Mouse (Mus musculus): ENCODE results near the gene Hid1.

Hid1 gene

DNA sequence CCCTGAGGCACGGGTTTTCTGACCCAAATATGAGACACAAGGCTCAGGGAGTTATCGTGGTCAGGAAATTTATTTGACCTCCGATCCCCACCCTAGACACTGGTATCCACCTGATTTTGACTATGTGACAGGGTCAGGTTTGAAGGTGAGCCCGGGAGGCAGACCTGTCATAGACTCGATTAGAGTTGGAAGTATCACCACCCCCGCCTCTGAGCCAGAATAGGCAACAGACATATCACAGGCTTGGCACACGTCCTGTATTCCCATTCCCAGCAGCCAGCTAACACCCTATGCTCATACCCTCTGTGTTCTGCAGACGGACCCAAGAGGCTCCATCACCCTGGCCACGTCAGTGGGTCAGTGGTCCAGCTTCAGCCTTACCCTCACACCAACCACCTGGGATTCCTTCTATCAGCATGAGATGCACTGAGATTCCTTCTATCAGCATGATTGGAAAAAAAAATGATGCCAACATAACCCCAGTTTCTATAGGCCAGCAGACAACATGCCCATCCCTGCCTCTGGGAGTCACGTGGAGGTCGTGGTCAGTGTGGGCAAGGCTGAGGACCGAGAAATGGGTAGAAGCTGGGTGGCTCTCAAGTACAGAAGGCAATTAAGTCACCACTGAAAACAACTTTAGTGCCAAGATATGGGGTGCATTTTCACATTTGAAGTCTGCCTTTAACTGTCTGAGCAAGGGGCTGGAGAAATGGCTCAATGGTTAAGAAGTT, 7.3 kb upstream of the Hid1 start:
- DNase-seq (ENCODE audit: low read depth, low spot score): no peak

DNA sequence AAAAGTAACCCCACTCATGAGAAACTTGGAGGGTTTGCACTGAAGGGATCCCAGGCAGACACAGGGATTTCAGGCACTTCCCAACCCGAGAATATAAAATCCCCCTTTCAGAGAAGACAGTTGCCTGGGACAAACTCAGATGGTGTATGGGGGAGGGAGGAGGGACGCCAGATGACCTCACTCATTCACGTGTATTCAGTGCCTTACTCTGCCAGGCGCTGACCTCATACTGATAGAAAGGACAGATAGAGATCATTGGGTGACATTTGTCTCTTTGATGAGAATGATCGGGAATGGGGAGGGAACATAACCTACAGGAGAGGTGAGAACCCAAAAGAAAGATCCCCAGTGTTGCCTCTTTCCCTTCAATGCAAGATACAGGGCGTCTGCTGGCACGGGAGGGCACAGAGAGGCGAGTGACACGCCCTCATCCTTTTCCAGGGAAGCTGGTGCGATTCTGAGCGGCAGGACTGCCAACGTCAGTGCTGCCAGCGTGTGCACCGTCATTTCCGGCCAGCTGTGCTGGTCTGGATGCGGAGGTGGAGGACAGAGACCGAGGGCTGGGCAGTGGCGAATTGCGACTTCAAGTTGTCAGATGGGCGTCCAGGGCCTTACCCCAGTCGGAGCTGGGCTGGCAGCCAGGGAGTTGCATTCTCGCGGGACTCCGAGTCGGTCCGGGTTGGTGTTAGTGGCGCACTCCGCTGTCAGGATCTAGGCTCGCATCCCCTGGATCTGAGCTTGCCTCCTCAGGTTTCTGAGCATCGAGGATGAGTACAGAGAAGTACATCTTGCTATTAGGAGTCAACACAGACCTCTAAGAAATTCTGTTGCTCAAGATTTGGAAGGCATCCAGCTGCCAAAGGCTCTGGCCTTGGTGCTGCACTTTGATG, 6.5 kb upstream of the Hid1 start:
- DNase-seq (ENCODE audit: low read depth, low spot score): no peak

DNA sequence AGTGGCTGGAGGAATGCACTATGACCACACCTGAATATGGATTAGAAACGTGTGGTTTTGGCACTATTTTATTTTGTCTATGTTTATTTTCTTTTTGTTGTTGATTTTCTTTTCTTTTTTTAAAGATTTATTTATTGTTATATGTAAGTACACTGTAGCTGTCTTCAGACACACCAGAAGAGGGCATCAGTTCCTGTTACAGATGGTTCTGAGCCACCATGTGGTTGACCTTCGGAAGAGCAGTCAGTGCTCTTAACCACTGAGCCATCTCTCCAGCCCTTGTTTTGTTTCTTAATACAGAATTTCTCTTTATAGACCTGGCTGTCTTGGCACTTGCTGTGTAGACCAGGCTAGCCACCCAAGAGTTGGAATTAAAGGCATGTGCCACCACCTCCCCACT, 5.2 kb upstream of the Hid1 start:
- no peak for DNase-seq (ENCODE audit: low read depth, low spot score)

DNA sequence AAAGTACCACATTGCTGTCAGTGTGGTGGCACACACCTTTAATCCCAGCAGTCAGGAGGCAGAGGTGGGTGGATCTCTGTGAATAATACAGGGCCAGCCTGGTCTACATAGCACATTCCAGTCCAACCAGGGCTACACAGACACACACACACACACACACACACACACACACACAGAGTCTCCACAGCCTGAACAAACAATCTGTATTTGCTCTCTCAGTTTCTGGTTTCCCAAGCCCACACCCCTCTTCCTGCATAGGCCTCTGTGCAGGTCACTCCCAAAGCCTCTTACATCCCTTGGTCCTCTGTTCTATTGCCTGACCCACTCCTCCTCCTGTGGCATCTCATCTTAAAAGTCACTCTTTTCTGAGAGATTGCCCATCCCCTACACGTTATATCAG, 4.5 kb upstream of the Hid1 start:
- no peak for DNase-seq (ENCODE audit: low read depth, low spot score)

DNA sequence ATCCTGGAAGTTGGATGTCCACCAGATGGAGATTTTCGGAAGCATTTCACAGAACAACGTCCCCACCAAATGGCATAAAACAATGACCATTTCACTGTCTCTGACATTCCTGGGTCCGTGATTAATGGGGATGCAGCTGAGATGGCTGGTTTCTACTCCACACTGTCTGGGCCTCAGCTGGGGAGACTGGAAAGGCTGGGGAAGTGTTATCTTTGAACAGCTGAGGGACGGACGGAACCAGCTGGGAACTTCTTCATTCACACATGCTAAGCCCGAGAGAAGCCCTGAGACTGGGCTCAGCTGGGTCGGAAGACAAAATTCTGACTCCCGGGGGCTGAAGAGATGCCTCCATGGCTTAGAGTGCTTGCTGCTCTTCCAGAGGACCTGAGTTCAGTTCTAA, 3.8 kb upstream of the Hid1 start:
- no peak for DNase-seq (ENCODE audit: low read depth, low spot score)

DNA sequence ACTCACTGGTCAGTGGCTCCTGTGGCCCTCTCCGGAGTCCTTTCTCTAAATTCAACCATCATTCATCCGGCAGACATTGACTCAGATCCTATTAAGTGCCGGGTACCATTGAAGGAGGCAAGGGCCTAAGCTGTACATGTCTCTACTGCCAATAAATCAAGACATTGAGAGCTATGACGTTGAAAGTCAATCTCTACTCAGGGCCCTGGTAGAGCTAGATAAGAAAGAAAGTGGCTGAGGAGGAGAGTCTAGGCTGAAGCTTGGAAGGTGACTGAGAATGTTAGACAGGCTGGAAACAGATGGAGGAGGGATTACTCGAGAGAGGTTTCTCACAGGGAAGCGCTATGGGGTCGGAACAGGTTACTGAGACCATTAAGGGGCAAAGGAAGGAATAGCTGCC, 2.8 kb upstream of the Hid1 start:
- DNase-seq (ENCODE audit: low read depth, low spot score): no peak

DNA sequence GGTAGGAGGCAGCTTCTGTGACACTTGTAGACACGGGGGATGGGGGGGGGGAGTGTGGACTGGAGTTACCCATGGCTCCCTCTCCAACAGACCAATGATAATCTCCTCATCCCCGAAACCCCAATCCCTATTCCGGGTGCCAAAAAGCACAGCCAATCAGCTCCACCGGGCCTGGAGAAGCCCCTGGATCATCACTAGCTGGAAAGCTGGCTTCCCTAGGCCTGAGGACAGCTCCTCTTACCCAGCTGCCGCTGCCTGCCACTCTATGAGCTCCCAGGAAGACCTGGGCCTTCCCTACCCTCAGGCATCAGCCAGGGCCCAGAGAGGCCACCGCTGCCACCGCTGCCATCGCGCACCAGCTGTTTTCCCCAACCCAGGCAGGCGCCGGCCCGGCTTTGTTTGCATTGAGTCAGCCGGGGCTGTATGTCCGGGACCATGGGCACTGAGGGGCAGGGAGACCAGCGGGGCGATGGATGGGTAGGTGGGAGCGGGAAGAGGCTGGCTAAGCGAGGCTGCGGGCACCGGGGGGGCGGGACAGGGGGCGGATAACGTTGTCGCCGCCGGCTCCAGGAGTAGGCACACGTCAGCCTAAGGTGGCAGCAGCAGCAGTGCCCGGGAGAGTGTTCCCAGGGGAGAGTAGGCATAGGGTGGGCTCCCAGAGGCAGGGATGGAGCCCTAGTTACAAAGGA, 706 bp downstream of the Hid1 start:
- DNase-seq (ENCODE audit: low read depth, low spot score): no peak

DNA sequence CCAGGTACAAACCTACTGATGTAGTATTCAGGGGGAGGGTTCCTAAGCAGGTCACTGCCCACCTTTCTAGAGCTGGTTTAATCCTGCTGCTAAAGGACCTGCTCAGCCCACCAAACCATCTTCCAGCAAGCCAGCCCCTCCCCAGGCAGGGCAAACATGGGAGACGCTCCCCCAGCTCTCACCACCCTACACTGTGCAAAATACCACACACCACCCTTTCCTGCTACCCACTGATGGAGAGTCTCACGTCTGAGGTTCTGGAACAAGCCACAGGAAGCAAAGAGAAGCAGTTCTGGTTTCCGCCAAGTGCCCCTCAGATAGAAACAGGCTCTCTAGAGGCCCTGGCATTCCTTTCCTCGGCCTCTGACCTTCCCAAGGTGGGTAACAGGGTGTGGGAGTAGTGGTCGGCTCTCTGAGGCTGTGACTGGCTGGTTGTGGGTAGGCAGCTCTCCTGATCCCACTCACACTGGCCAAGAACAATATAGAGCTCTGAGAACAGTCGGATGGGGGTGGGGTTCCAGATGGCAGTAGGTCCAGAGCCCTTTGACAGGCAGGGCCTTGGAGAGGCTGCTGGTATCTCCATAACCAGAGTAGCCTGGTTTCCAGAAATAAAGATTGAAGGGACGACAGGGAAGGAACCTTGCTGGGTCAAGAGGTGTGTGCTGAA, 1.4 kb downstream of the Hid1 start:
- DNase-seq (ENCODE audit: low read depth, low spot score): no peak

DNA sequence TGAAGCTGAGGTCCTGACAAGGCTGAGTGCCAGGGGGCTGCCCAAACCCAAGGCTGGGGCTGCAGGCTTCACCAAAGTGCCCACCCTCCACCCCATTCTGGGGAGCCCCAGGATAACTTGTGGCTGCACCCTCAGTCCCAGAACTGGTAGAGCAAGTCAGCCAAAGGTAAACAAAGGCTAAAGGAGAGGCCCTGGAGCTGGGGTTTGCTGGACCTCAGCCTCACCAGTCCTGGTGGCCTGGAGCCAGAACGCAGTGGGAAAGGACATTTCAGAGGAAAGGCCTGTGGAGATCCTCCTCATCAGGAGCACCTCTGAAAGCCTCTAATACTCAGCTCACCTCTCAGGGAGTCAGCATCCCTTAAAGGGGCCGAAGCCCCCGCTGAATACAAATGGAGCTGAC, 3.4 kb downstream of the Hid1 start:
- DNase-seq (ENCODE audit: low read depth, low spot score): no peak

DNA sequence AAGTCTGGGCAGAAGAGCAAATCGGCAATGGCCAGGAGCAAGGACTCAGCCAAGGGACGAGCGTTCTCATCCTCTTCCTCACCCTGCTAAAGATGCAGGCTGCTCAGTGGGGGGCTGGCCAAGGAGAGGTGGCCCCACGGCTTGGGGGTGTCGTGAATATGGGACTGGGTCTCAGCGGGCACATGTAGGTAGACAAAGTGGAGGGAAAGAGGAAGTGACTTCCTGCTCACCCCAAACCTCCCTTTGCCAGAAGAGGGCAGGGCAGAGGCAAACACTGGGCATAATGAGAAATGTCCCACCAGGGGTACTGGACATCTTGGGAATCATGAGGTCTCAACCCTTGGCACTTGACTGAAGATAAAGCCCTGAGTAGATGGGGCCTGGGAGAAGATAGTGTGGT, 7.8 kb downstream of the Hid1 start:
- no peak for DNase-seq (ENCODE audit: low read depth, low spot score)

DNA sequence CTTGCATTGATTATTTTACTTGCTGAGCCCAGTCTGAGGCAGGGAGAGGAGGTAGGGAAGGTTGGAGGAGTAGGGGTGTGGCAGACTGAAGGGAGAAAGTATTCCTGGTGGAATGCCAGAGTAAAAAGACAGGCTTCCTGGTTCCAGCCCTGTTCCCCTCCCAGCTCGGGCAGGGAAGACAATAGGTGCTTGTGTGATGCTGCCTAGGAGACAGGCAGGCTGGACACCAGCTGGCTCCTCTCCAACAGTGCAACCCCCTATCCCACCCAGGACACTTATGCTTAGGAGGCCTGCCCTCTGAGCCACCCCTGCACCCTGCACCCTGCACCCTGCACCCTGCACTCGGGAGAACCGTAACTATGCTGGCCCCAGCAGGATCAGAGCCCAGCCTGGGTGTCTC, 8.3 kb downstream of the Hid1 start:
- peak; percentile 80 for DNase-seq (ENCODE audit: low read depth, low spot score)

DNA sequence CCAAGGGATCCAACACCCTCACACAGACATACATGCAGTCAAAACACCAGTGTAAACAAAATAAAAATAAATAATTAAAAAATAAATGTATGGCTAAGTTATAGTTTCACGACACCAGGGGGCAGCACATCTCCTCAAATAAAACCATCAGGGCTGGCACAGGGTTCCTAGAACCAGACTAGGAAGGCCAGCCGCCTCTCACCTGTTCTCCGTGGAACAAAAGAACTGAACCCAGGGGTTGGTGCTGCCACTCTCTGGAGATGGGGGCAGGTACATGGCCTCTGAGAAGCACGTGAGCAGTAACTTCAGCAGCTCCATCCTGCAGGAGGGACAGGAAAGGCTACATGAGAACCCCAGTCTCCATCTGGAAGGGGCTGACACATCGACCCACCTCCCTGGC, 9.1 kb downstream of the Hid1 start:
- DNase-seq (ENCODE audit: low read depth, low spot score): peak; percentile 73

DNA sequence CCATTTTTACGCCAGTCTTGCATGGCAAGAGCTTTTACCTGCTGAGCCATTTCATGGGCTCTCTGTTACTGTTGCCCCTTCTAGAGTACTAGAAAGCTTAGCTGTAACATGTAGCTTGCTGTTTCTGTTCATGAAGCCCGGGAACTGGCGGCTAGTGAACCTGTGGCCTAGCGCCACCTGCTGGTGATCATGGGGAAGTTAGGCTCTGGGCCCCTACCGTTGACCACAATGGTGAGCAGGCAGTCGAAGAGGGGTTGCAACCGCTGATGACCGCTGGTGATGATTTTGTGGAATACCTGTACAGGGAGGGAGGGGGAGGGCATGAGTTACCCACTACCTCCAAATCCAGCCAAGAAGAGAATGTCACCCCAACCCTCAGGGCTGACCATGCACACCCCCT, 13.4 kb downstream of the Hid1 start:
- DNase-seq (ENCODE audit: low read depth, low spot score): peak; percentile 84

DNA sequence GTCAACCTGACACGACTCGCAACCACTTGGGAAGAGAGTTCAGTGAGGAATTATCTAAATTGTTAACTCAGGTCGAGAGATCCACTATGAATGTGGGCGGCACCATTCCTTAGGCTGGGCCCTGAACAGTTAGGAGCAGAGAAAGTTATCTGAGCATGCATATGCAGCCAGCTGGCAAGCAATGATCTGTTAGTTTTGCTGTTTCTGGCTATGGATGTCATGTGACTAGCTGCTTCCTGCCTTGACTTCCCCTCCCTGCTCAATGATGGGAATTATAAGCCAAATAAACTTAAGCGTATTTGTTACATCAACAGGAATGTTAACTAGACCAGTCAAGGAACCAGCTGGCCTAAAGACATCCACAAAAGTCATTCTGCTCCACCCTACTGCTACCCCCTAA, 14.2 kb downstream of the Hid1 start:
- DNase-seq (ENCODE audit: low read depth, low spot score): no peak

DNA sequence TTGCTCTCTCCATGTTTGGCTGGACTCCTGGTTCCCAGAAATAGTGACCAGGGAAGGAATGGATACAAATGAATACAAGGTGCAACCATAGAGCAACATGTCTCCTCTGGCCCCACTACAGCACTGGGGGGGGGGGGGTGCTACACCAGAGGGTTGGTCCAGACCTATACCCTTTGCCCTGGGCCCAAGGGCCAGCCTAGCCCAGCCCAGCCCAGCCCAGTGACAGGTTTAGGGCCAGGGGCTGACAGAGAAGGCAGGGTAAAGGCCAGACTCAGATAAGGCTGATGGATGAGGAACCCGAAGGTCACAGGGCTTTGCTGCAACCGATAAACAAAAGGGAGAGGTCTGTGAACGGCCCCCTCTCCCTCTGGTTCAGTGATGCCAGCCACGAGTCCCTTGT, 17.6 kb downstream of the Hid1 start:
- no peak for DNase-seq (ENCODE audit: low read depth, low spot score)

DNA sequence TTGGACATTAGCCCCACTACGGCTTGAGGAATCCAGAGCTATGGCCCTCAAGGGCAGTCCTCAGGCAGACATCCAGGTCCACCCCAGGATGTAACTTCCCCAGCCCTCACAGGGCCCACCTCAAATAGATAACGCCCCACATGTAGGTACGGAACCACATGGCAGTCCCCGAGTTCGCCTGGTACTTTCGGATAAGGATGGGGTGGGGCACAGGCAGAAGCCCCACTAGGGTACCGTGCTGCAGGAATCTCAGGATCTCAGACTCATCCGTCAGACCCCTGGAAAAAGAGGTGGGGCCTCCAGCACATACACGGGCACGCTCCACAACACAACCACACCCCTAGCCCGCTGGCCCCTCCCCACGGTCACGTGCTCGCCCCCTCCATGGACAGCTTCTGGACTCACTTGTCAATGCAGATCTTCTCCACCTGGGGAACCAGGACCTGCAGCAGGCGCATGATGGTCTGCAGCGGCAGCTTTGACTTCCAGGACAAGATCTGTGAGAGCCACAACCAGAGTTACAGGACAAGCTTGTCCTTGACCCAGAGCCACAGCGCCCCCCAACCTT, 18.8 kb downstream of the Hid1 start:
- DNase-seq (ENCODE audit: low read depth, low spot score): peak; percentile 79

DNA sequence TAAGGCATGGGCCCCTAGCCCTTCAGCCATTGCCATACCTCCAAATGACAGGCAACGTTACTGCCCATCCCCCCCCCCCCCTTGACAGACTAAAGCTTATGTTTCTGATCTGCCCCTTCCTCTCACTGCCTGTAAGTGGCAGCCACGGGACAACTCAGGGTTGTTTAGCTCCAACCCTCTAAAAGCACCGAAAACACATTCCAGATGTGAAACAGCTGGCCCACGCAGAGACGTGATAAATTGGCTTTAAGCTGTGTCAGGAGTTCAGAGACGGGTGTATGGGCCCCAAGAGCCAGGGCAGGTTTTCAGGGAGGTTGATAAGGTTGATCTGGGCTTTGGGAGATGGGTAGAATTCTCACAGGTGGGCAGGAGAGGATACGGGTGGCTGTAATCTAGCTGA, 22.0 kb downstream of the Hid1 start:
- no peak for DNase-seq (ENCODE audit: low read depth, low spot score)

DNA sequence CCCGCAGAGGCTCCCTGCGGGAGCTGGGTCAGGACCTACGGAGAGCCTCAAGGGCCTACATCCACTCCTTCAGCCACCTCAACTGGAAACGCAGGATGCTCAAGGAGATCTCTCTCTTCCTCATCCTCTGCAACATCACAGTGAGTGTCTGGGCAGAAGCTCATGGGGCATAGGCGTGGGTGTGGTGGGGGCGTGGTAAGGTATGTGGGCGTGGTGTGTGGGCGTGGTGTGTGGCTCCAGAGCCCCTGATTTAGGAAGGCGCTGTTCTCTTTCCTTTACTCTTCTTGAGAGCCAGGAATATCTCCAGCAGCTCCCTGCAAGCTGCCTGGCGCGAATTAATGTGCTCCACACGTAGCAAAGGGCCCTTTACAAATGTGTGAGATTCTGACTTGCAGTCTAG, 22.6 kb downstream of the Hid1 start:
- peak; percentile 63 for DNase-seq (ENCODE audit: low read depth, low spot score)

DNA sequence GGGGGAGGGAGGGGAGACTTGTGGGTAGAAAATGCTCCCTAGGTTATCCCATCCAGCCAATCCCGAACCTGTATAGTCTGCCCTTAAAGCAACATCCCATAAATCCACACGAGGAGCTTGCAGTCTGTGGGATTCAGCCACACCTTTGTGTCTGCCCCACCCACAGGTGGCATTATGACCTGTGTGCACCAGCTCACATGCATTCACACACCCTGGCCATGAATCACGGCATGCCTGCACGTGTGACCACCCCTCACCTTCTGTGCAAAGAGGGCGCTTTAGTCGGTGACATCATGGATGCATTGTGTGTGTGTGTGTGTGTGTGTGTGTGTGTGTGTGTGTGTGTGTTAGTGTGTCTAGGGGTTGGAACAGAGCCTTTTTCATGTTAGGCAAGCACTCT, 25.7 kb downstream of the Hid1 start:
- no peak for DNase-seq (ENCODE audit: low read depth, low spot score)

DNA sequence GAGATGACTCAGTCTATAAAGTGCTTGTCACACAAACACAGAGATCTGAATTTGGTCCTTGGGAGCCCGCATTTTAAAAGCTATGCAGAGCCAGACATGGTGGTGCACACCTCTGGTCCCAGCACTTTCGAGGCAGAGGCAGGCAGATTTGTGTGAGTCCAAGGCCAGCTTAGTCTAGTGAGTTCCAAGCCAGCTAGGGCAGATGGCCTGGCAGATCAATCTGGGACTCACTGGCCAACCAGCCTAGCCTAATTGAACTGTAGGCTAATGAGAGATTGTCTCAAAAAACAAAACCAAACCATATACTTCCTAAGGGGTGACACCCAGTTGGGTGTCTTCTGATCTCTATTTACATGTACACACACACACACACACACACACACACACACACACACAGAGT, 26.3 kb downstream of the Hid1 start:
- no peak for DNase-seq (ENCODE audit: low read depth, low spot score)

DNA sequence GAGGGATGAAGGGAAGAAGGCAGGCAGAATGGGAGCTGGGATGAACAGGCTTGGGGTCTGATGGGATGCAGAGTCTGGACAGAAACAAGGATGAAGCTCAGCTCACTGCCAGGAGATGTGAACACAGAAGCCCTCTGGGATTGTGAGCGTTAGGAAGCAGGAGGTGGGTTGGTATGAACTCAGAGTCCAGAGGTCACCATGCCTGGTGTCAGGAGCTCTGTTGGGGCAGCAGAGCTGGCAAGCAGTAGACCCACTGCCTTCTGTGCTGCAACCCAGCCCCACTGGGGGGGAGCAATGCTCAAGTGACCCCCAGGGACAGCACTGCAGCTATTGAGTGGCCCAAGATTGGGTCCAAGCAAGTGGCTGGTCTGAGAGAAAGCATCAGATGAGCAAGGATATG, 29.7 kb downstream of the Hid1 start:
- no peak for DNase-seq (ENCODE audit: low read depth, low spot score)

DNA sequence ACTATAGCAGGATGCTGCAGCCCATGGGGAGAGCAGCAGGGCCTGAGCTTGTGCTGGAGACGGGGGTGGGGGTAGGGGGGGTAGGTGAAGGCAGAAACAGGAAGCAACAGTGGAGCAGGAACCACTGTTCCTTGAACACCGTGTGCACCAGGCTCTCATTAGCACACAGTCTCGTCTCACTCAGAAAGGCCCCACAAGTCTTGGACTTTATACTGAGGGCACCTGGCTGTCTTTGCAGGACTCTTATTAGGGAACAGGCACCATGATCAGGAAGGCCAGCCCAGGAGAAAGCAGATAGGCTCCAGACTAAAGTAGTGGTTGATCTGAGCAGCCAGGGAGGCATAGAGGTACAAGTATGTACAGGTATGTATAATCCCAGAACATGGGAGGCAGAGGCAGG, 30.2 kb downstream of the Hid1 start:
- DNase-seq (ENCODE audit: low read depth, low spot score): no peak
